Mouse (Mus musculus) forebrain, embryonic 11.5 days (tissue): ENCODE measurements around the gene Tnfaip2. TPM values are rescaled to one million over a fixed set of nuclear protein-coding genes. Genes with fewer than 3 reads are reported as not detected.

ENCODE experiments used
- ATAC-seq: fragments of 200-750 bp; cut with Nextera tagmentation; replicated peaks from 2 replicates; pipeline ENCODE4 v1.8.0; 2017; ENCODE audit warnings: moderate TSS enrichment; ENCODE audit not compliant: low FRiP score
- DNase-seq: peaks from one replicate; pipeline ENCODE4 v3.0.0-alpha.2; 2017; ENCODE audit warnings: low spot score
- H3K27ac ChIP-seq: fragments of 300-500 bp; sonication (generic); 2 replicates; pipeline ENCODE4 v1.5.1; 2014; ENCODE audit warnings: low read depth, low read length
- H3K27me3 ChIP-seq: fragments of 300-500 bp; sonication (generic); 2 replicates; pipeline ENCODE4 v1.6.1; 2014; ENCODE audit warnings: mild to moderate bottlenecking, low read length, mixed read lengths; ENCODE audit not compliant: control insufficient read depth, insufficient read depth
- H3K36me3 ChIP-seq: fragments of 300-500 bp; sonication (generic); 2 replicates; pipeline ENCODE4 v1.6.1; 2014; ENCODE audit warnings: mild to moderate bottlenecking, low read length, moderate library complexity, mixed read lengths; ENCODE audit not compliant: control insufficient read depth, insufficient read depth
- H3K4me1 ChIP-seq: fragments of 300-500 bp; sonication (generic); replicated peaks from 2 replicates; pipeline ENCODE4 v1.6.1; 2014; ENCODE audit warnings: low read length, mixed read lengths; ENCODE audit not compliant: control insufficient read depth, insufficient read depth
- H3K4me2 ChIP-seq: fragments of 300-500 bp; sonication (generic); 2 replicates; pipeline ENCODE4 v1.6.1; 2014; ENCODE audit warnings: low read depth, mild to moderate bottlenecking, low read length, moderate library complexity, mixed read lengths; ENCODE audit not compliant: severe bottlenecking
- H3K4me3 ChIP-seq: fragments of 300-500 bp; sonication (generic); 2 replicates; pipeline ENCODE4 v1.5.1; 2014; ENCODE audit warnings: low read depth, low read length
- H3K9ac ChIP-seq: fragments of 300-500 bp; sonication (generic); 2 replicates; pipeline ENCODE4 v1.6.1; 2014; ENCODE audit warnings: low read length
- H3K9me3 ChIP-seq: fragments of 300-500 bp; sonication (generic); 2 replicates; pipeline ENCODE4 v1.6.1; 2016; ENCODE audit warnings: low read length, mixed read lengths; ENCODE audit not compliant: control insufficient read depth
- WGBS: fragments of 180-500 bp; shearing (Covaris S2); extraction: QIAGEN DNeasy Blood & Tissue Kit; methylation state at CpG from one replicate; pipeline ENCODE4 v1.1.7; 2014; 5-methylcytosine and 5-hydroxymethylcytosine counted together
- polyA plus RNA-seq: library from polyadenylated mRNA; unstranded; fragments of >200 nt; fragmentation: Nextera tagmentation; extraction: Ambion mirVana; gene quantifications from 2 replicates; pipeline ENCODE4 v1.2.1, GENCODE M21; 2014

The Tnfaip2 gene
- 1.5 and 2.0 TPM in 2 replicates for polyA plus RNA-seq

GRCm38 (mm10) chr12:111442309-111443010 is at the start of gene Tnfaip2:
TSS of gene Tnfaip2 (plus strand) at chr12:111442469.
- H3K4me1 ChIP-seq = peaks cover 12% of the 10 kb centered on the region
- 1% methylated on average over 48 of the region's 48 CpGs for WGBS
- peak within 1 kb of the TSS; percentile 2; the same call in 1 of the 2 replicates for H3K9ac ChIP-seq
- no peaks in the 10 kb centered on the region for H3K36me3 ChIP-seq
- peaks cover 59% of the 10 kb centered on the region for H3K27me3 ChIP-seq
- DNase-seq = peak; percentile 87
- peak within 1 kb of the TSS; percentile 37 for H3K4me3 ChIP-seq
- no peak within 1 kb of the TSS for H3K27ac ChIP-seq
- H3K9me3 ChIP-seq = no peaks in the 10 kb centered on the region
- peak within 1 kb of the TSS; percentile 74 for H3K4me2 ChIP-seq
- ATAC-seq = peak; percentile 86

DNA sequence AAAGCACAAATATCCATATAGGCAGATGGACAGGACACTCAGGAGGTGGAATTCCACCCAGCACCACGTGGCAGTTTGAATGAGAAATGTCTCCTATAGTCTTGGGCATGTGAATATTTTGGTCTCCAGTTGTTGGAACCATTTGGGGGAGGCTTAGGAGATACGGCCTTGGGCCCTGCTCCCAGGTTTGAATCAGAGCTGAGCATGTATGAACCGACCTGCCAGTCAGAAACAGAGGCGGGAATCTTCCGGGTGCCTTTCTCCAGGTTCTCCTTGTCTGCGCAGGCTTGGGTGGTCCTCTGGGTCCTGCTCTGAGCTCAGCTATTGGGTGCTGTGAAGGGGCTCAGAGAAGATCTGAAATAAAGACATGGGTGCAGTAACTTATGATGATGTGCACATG is 48.3 kb upstream of the Tnfaip2 start:
- Histone ChIP-seq H3K4me2 (no peak overlapping the region), H3K4me1 (no peaks in the 10 kb centered on the region), H3K27ac (no peak overlapping the region), H3K4me3 (no peak overlapping the region), H3K36me3 (no peaks in the 10 kb centered on the region), H3K9ac (no peak overlapping the region), H3K9me3 (no peaks in the 10 kb centered on the region), H3K27me3 (no peaks in the 10 kb centered on the region)
- 84% methylated on average over 6 of the region's 6 CpGs for WGBS
- DNase-seq = no peak
- no peak for ATAC-seq

- H3K27me3 ChIP-seq = no peaks in the 10 kb centered on the region
- no peak overlapping the region for H3K9ac ChIP-seq
- no peak overlapping the region for H3K4me2 ChIP-seq
- H3K9me3 ChIP-seq = no peaks in the 10 kb centered on the region
- no peak for DNase-seq
- H3K4me3 ChIP-seq = no peak overlapping the region
- H3K36me3 ChIP-seq = no peaks in the 10 kb centered on the region
- H3K4me1 ChIP-seq = no peaks in the 10 kb centered on the region
- no peak overlapping the region for H3K27ac ChIP-seq
- ATAC-seq = no peak
- WGBS = 73% methylated on average over 5 of the region's 5 CpGs
These were observed 45.3 kb upstream of the Tnfaip2 start for GRCm38 (mm10) chr12:111396997-111397396.

GRCm38 (mm10) chr12:111401454-111402184 is 40.6 kb upstream of the Tnfaip2 start:
- H3K4me2 ChIP-seq = no peak overlapping the region
- H3K4me1 ChIP-seq = no peaks in the 10 kb centered on the region
- DNase-seq = peak; percentile 89
- no peaks in the 10 kb centered on the region for H3K9me3 ChIP-seq
- H3K4me3 ChIP-seq = no peak overlapping the region
- H3K9ac ChIP-seq = no peak overlapping the region
- 21% methylated on average over 15 of the region's 15 CpGs for WGBS
- peak; percentile 64 for ATAC-seq
- no peaks in the 10 kb centered on the region for H3K36me3 ChIP-seq
- H3K27ac ChIP-seq = no peak overlapping the region
- H3K27me3 ChIP-seq = peaks cover 8% of the 10 kb centered on the region

DNA sequence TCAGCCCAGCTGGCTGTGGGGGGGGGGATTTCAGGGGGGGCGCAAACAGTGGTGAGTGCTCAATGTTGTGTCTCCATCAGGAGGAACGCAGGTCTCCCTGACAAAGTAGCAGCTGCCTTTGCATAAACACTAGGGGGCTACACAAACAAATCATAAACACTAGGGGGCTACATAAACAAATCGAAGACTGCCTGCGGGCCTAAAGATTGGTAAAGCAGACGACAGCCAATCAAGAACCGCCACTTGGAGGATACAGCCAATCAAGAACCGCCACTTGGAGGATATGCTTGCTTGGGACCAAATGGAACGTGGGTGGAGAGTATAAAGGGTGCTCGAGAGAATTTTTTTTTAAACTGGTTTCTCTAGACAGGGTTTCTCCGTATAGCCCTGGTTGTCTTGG is 37.4 kb upstream of the Tnfaip2 start:
- Histone ChIP-seq H3K27me3 (peaks cover 19% of the 10 kb centered on the region), H3K27ac (no peak overlapping the region), H3K9me3 (no peaks in the 10 kb centered on the region), H3K4me3 (no peak overlapping the region), H3K4me2 (no peak overlapping the region), H3K36me3 (no peaks in the 10 kb centered on the region), H3K9ac (no peak overlapping the region), H3K4me1 (no peaks in the 10 kb centered on the region; the same call in 1 of the 2 replicates)
- 72% methylated on average over 10 of the region's 10 CpGs for WGBS
- DNase-seq = no peak
- no peak for ATAC-seq

DNA sequence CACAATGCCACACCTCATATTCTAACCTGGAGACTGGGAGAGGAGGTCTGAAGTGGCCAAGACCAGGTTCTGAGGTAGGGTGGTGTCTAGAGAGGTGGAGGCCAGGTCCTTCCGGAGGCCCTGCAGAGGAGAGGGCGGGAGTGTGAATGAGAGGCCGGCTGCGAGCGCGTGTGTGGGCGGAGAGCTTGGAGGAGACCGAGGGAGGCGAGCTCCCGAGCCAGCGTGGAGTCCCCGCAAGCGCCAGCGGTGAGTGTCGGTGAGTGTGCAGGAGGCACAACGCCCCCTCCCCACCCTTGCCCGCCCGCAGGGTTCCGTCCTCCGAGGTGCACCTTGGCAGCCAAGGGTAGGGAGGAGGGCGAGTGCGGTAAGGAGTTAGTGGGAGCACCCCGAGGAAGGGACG is 35.6 kb upstream of the Tnfaip2 start, which contains the start of gene Lbhd2:
Gene Lbhd2 (plus strand): TSS at position 188 of the 400 bp plus-strand sequence.
- Histone ChIP-seq H3K9me3 (no peaks in the 10 kb centered on the region), H3K4me1 (no peaks in the 10 kb centered on the region; the same call in 1 of the 2 replicates), H3K27me3 (peaks cover 19% of the 10 kb centered on the region), H3K36me3 (no peaks in the 10 kb centered on the region), H3K4me2 (0 out of 2 replicates have a peak within 1 kb of the TSS, but pooled peaks have one; percentile 24), H3K4me3 (no peak within 1 kb of the TSS), H3K9ac (no peak within 1 kb of the TSS), H3K27ac (no peak within 1 kb of the TSS)
- ATAC-seq (no peak), DNase-seq (no peak)
- 3% methylated on average over 24 of the region's 24 CpGs for WGBS

- ATAC-seq (peak; percentile 45; the same call in 1 of the 2 replicates), DNase-seq (no peak)
- Histone ChIP-seq H3K27ac (no peak overlapping the region), H3K27me3 (peaks cover 17% of the 10 kb centered on the region), H3K4me2 (no peak overlapping the region), H3K9ac (no peak overlapping the region), H3K4me1 (no peaks in the 10 kb centered on the region; the same call in 1 of the 2 replicates), H3K4me3 (no peak overlapping the region), H3K9me3 (no peaks in the 10 kb centered on the region), H3K36me3 (no peaks in the 10 kb centered on the region)
- WGBS = 13% methylated on average over 5 of the region's 5 CpGs
These were observed 32.7 kb upstream of the Tnfaip2 start for GRCm38 (mm10) chr12:111409583-111409982.

DNA sequence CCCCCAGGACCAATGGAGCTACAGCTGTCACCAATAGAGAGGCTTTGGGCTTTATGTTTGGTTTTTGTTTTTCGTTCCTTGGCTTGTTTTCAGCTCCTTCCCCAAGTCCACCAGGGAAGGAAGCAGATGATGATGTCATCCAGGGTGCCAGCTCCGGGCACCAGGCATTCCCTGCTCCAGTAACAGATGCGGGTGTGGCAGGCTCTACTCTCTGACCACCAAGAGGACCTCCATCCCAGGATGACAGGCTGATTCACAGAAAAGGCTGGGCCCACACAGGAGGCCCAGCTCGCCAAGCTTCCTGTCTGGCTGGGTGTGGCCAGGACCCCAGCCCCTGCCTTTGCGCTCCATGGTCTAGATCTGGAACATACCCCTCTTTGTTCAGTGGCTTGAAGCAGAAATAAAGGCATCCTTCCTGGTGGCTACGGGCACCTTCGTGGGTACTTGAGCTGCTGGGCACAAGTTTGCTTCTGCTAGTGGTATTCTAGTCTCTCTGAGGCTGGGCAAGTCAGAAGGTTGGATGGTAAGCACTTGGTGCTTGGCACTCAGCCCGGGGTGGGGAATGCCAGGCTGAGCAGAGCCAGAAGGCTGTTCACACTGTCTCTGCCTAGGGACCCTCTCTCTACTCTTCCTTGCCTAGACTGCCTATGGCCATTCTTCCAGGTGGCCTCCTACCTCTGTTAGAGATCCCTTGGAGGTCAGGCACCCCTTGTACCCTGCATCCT is 30.5 kb upstream of the Tnfaip2 start:
- ATAC-seq (no peak), DNase-seq (no peak)
- Histone ChIP-seq H3K36me3 (no peaks in the 10 kb centered on the region), H3K9me3 (no peaks in the 10 kb centered on the region), H3K4me2 (no peak overlapping the region), H3K27me3 (peaks cover 9% of the 10 kb centered on the region), H3K4me3 (no peak overlapping the region), H3K4me1 (peaks cover under 1% of the 10 kb centered on the region; the same call in 1 of the 2 replicates), H3K27ac (no peak overlapping the region), H3K9ac (no peak overlapping the region)
- 83% methylated on average over 8 of the region's 8 CpGs for WGBS
